Mouse (Mus musculus) bone marrow macrophage, adult 2 months (primary cell): Measurements from ENCODE around the gene Nfs1.
A peak's percentile ranks its signal among the peaks of the same experiment; 100 is the strongest.

Experiments used
- CTCF ChIP-seq: IDR thresholded peaks from 2 replicates; pipeline ENCODE4 v1.5.1; 2012; ENCODE audit warnings: low read depth, mild to moderate bottlenecking, low read length, moderate library complexity
- POLR2A ChIP-seq: IDR thresholded peaks from 2 replicates; pipeline ENCODE4 v1.6.1; 2012; ENCODE audit warnings: mild to moderate bottlenecking, low read depth, low read length, borderline replicate concordance

DNA sequence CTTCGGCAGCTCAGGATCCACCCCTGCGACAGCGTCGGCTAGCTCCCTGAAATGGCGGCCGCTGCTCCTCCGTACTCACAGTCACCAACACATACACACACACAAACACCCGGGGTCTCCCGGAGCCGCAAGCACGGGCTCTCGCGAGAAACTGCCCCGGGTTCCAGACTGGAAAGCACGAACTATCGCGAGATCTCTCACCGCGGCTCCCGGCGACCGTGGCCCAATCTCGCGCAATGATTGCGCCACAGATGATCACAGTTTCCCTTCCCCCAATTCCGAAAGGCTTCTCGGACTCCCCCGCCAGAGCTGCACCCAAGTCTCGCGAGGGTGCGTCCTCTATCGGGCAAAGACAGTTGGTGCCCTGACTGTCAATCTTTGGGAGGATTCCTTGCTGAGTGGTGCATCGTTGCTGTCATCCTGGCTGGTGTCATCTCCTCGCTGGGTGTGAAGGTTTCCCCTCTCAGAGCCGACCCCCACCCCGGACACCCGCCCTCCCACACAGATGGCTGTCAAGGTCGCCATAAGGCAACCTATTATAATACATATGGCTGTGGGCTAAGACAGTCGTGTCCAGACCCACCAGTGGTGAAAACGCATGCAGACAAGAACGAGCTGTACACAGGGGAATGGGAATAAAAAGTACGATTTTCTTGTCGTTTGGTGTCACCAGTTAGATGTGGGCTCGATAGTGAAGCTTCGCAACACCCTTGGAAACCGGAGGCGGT is 36.3 kb upstream of the Nfs1 start, which contains the start of gene Rbm39:
- TF ChIP-seq CTCF (no peak), POLR2A (peak; percentile 58; the same call in 1 of the 2 replicates)
